Mouse (Mus musculus) stomach, embryonic 16.5 days (tissue): ENCODE measurements around the gene 1600002K03Rik. TPM values are rescaled to one million over a fixed set of nuclear protein-coding genes. Genes with fewer than 3 reads are reported as not detected.
A peak's percentile ranks its signal among the peaks of the same experiment; 100 is the strongest.
"Not testable (repeated sequence)": the region's sequence is repeated elsewhere in the genome, so short reads cannot be mapped to it uniquely, and the experiment has no call there.

Source experiments
- ATAC-seq: fragments of 200-750 bp; cut with Nextera tagmentation; 2 replicates; pipeline ENCODE4 v1.8.0; 2017; ENCODE audit warnings: moderate number of reproducible peaks, moderate TSS enrichment; ENCODE audit not compliant: insufficient read depth, low FRiP score
- H3K27ac ChIP-seq: fragments of 300-500 bp; sonication (generic); 2 replicates; pipeline ENCODE4 v1.5.1; 2014; ENCODE audit warnings: low read length
- H3K27me3 ChIP-seq: fragments of 300-500 bp; sonication (generic); 2 replicates; pipeline ENCODE4 v1.6.1; 2014; ENCODE audit warnings: low read length, control low read depth, mixed read lengths; ENCODE audit not compliant: control insufficient read depth, insufficient read depth
- H3K36me3 ChIP-seq: fragments of 300-500 bp; sonication (generic); 2 replicates; pipeline ENCODE4 v1.6.1; 2014; ENCODE audit warnings: low read length; ENCODE audit not compliant: control insufficient read depth, insufficient read depth
- H3K4me1 ChIP-seq: fragments of 300-500 bp; sonication (generic); 2 replicates; pipeline ENCODE4 v1.6.1; 2014; ENCODE audit warnings: low read length, control low read depth, mixed read lengths; ENCODE audit not compliant: control insufficient read depth, insufficient read depth
- H3K4me2 ChIP-seq: fragments of 300-500 bp; sonication (generic); 2 replicates; pipeline ENCODE4 v1.6.1; 2014; ENCODE audit warnings: low read depth, low read length, mixed read lengths
- H3K4me3 ChIP-seq: fragments of 300-500 bp; sonication (generic); replicated peaks from 2 replicates; pipeline ENCODE4 v1.5.1; 2014; ENCODE audit warnings: mild to moderate bottlenecking, low read length
- H3K9ac ChIP-seq: fragments of 300-500 bp; sonication (generic); 2 replicates; pipeline ENCODE4 v1.6.1; 2014; ENCODE audit warnings: low read length
- H3K9me3 ChIP-seq: fragments of 300-500 bp; sonication (generic); replicated peaks from 2 replicates; pipeline ENCODE4 v1.6.1; 2016; ENCODE audit warnings: low read length, control low read depth; ENCODE audit not compliant: control insufficient read depth
- WGBS: fragments of 180-500 bp; shearing (Covaris S2); extraction: QIAGEN DNeasy Blood & Tissue Kit; methylation state at CpG from one replicate; pipeline ENCODE4 v1.1.7; 2014; 5-methylcytosine and 5-hydroxymethylcytosine counted together
- polyA plus RNA-seq: library from polyadenylated mRNA; unstranded; fragments of >200 nt; fragmentation: Nextera tagmentation; extraction: Ambion mirVana; gene quantifications from 2 replicates; pipeline ENCODE4 v1.2.1, GENCODE M21; 2015

Gene 1600002K03Rik
- polyA plus RNA-seq, 1 experiment from 2014 or later: 16.6 TPM

- ATAC-seq: peak; percentile 86
- WGBS: 50% methylated on average over 3 of the region's 3 CpGs
These were observed 26.8 kb downstream of the 1600002K03Rik start for GRCm38 (mm10) chr10:80199440-80200008.

GRCm38 (mm10) chr10:80200485-80200884 lies 27.7 kb downstream of the 1600002K03Rik start:
- 77% methylated on average over 6 of the region's 6 CpGs for WGBS
- H3K27ac ChIP-seq: no peak overlapping the region
- H3K9ac ChIP-seq: no peak overlapping the region
- H3K36me3 ChIP-seq: no peaks in the 10 kb centered on the region
- no peak for ATAC-seq
- peaks cover 6% of the 10 kb centered on the region; the same call in 1 of the 2 replicates for H3K4me1 ChIP-seq
- no peak overlapping the region for H3K4me2 ChIP-seq
- no peak overlapping the region for H3K4me3 ChIP-seq
- H3K9me3 ChIP-seq: no peaks in the 10 kb centered on the region
- H3K27me3 ChIP-seq: no peaks in the 10 kb centered on the region

More at GRCm38 (mm10) chr10:80199440-80200008, 26.8 kb downstream of the 1600002K03Rik start:
- H3K9me3 ChIP-seq: no peaks in the 10 kb centered on the region
- no peak overlapping the region for H3K4me2 ChIP-seq
- H3K4me1 ChIP-seq: peaks cover 6% of the 10 kb centered on the region; the same call in 1 of the 2 replicates
- H3K36me3 ChIP-seq: no peaks in the 10 kb centered on the region
- H3K4me3 ChIP-seq: no peak overlapping the region
- no peak overlapping the region for H3K9ac ChIP-seq
- H3K27me3 ChIP-seq: no peaks in the 10 kb centered on the region
- no peak overlapping the region for H3K27ac ChIP-seq

- 16% methylated on average over 7 of the region's 7 CpGs for WGBS
- H3K9me3 ChIP-seq: no peaks in the 10 kb centered on the region
- H3K36me3 ChIP-seq: no peaks in the 10 kb centered on the region
- no peak for ATAC-seq
- no peak overlapping the region for H3K4me3 ChIP-seq
- H3K27ac ChIP-seq: no peak overlapping the region
- peaks cover 6% of the 10 kb centered on the region; the same call in 1 of the 2 replicates for H3K4me1 ChIP-seq
- no peak overlapping the region for H3K4me2 ChIP-seq
- no peaks in the 10 kb centered on the region for H3K27me3 ChIP-seq
- H3K9ac ChIP-seq: peak overlapping the region; percentile 52
These were observed 31.3 kb downstream of the 1600002K03Rik start for GRCm38 (mm10) chr10:80204055-80204454.

GRCm38 (mm10) chr10:80207201-80207600 lies 34.5 kb downstream of the 1600002K03Rik start:
- no peak overlapping the region for H3K4me3 ChIP-seq
- H3K9me3 ChIP-seq: no peaks in the 10 kb centered on the region
- peaks cover 3% of the 10 kb centered on the region; the same call in 1 of the 2 replicates for H3K4me1 ChIP-seq
- 71% methylated on average over 1 of the region's 1 CpGs for WGBS
- H3K9ac ChIP-seq: no peak overlapping the region
- no peak for ATAC-seq
- no peaks in the 10 kb centered on the region for H3K36me3 ChIP-seq
- H3K27me3 ChIP-seq: no peaks in the 10 kb centered on the region
- H3K27ac ChIP-seq: no peak overlapping the region
- no peak overlapping the region for H3K4me2 ChIP-seq

- 73% methylated on average over 10 of the region's 10 CpGs for WGBS
- peaks cover 3% of the 10 kb centered on the region; the same call in 1 of the 2 replicates for H3K4me1 ChIP-seq
- H3K27ac ChIP-seq: no peak overlapping the region
- no peaks in the 10 kb centered on the region for H3K36me3 ChIP-seq
- no peak overlapping the region for H3K4me3 ChIP-seq
- H3K9me3 ChIP-seq: no peaks in the 10 kb centered on the region
- H3K27me3 ChIP-seq: no peaks in the 10 kb centered on the region
- H3K4me2 ChIP-seq: no peak overlapping the region
- no peak for ATAC-seq
- H3K9ac ChIP-seq: no peak overlapping the region
These were observed 34.9 kb downstream of the 1600002K03Rik start for GRCm38 (mm10) chr10:80207676-80208075.

GRCm38 (mm10) chr10:80208248-80208647 lies 35.5 kb downstream of the 1600002K03Rik start:
- H3K9ac ChIP-seq: no peak overlapping the region
- H3K4me3 ChIP-seq: no peak overlapping the region
- H3K27me3 ChIP-seq: no peaks in the 10 kb centered on the region
- H3K4me1 ChIP-seq: peaks cover 3% of the 10 kb centered on the region; the same call in 1 of the 2 replicates
- H3K36me3 ChIP-seq: no peaks in the 10 kb centered on the region
- 74% methylated on average over 4 of the region's 4 CpGs for WGBS
- ATAC-seq: no peak
- H3K4me2 ChIP-seq: no peak overlapping the region
- H3K9me3 ChIP-seq: no peaks in the 10 kb centered on the region
- no peak overlapping the region for H3K27ac ChIP-seq

GRCm38 (mm10) chr10:80208841-80209371 lies 36.2 kb downstream of the 1600002K03Rik start:
- ATAC-seq: no peak
- WGBS: 16% methylated on average over 24 of the region's 24 CpGs
- H3K9ac ChIP-seq: peak overlapping the region; percentile 50
- H3K27me3 ChIP-seq: no peaks in the 10 kb centered on the region
- no peak overlapping the region for H3K27ac ChIP-seq
- no peak overlapping the region for H3K4me3 ChIP-seq
- no peaks in the 10 kb centered on the region for H3K9me3 ChIP-seq
- H3K4me2 ChIP-seq: no peak overlapping the region
- peaks cover under 1% of the 10 kb centered on the region; the same call in 1 of the 2 replicates for H3K4me1 ChIP-seq
- no peaks in the 10 kb centered on the region for H3K36me3 ChIP-seq

GRCm38 (mm10) chr10:80211547-80212103 lies 38.9 kb downstream of the 1600002K03Rik start:
- not testable (repeated sequence) for H3K4me3 ChIP-seq, H3K27ac ChIP-seq, H3K9ac ChIP-seq, H3K4me1 ChIP-seq, H3K27me3 ChIP-seq, H3K36me3 ChIP-seq, ATAC-seq, H3K4me2 ChIP-seq, H3K9me3 ChIP-seq
- 67% methylated on average over 7 of the region's 7 CpGs for WGBS

GRCm38 (mm10) chr10:80215048-80215772 lies 42.5 kb downstream of the 1600002K03Rik start:
- Histone ChIP-seq H3K4me2 (no peak overlapping the region), H3K9ac (0 out of 2 replicates have a peak overlapping the region, but pooled peaks have one; percentile 12), H3K4me3 (no peak overlapping the region), H3K4me1 (no peaks in the 10 kb centered on the region), H3K36me3 (no peaks in the 10 kb centered on the region), H3K27me3 (no peaks in the 10 kb centered on the region), H3K9me3 (no peaks in the 10 kb centered on the region), H3K27ac (no peak overlapping the region; the same call in 1 of the 2 replicates)
- 30% methylated on average over 16 of the region's 16 CpGs for WGBS
- 0 out of 2 replicates have a peak, but pooled peaks have one; percentile 29 for ATAC-seq
